Mouse (Mus musculus) liver, adult 2 months (tissue): ENCODE measurements at regions not wholly inside any gene's neighbourhood (a gene's known extent, or its start where the extent isn't known, plus 50 kb on each side); places are given as distances from the start of the nearest gene placed in this dataset.

Source experiments
- CTCF ChIP-seq: fragments of 200-500 bp; IDR thresholded peaks from 2 replicates; pipeline ENCODE4 v1.5.1; 2011; ENCODE audit warnings: low read depth, low read length, control low read depth
- POLR2A ChIP-seq: fragments of 200-500 bp; IDR thresholded peaks from 2 replicates; pipeline ENCODE4 v1.6.1; 2011; ENCODE audit warnings: low read length, control low read depth; ENCODE audit not compliant: insufficient read depth; ENCODE audit errors: extremely low read depth

DNA sequence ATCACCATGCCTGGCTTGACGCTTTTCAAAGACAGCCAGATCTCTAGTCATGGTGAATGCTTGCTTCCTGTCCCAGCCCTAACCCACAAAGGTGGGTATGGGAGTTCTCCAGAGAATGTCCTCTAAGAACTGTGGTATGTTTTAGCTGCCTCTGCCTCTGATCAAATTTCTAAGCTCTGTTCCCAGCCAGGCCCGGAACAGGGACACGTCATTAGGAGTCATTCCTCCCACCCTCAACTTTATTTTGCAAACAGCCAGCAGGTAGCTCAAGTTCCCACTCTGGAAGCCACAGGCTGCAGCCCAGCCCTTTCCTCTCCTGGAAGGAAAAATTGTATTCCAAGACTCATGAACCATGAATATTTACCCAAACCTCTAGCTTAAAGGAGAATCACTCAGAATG, 117.2 kb downstream of the Zfp36l2 start:
- TF ChIP-seq CTCF (no peak), POLR2A (no peak)
